Mouse (Mus musculus): Measurements from ENCODE around the gene Zbed4. TPM values are rescaled to one million over a fixed set of nuclear protein-coding genes. Genes with fewer than 3 reads are reported as not detected.
"Not testable (repeated sequence)": the region's sequence is repeated elsewhere in the genome, so short reads cannot be mapped to it uniquely, and the experiment has no call there.

Gene Zbed4
- polyA plus RNA-seq, 1 experiment: 16.8 TPM

GRCm38 (mm10) chr15:88810369-88810768 is 58.9 kb downstream of the Zbed4 start:
- TF ChIP-seq POLR2A (IDR thresholded peaks at IDR 0.05; ENCODE audit: control insufficient read depth, low read depth, low read length): no peak
- no peak for TF ChIP-seq CTCF (IDR thresholded peaks at IDR 0.05; ENCODE audit: control insufficient read depth, insufficient read depth, insufficient replicate concordance, low read depth, low read length)
- Histone ChIP-seq H3K36me3 (ENCODE audit: control insufficient read depth, insufficient read depth, low read length) (0 out of 2 replicates have a peak, but pooled peaks cover 1% of the 10 kb centered on the region), H3K4me1 (ENCODE audit: control insufficient read depth, insufficient read depth, low read length) (no peaks in the 10 kb centered on the region), H3K27ac (ENCODE audit: control insufficient read depth, insufficient read depth, low read depth, low read length) (no peak overlapping the region), H3K27me3 (ENCODE audit: control insufficient read depth, insufficient read depth, low read length) (no peaks in the 10 kb centered on the region), H3K4me3 (ENCODE audit: control insufficient read depth, low read depth, low read length) (no peak overlapping the region)

GRCm38 (mm10) chr15:88813262-88813661 is 61.8 kb downstream of the Zbed4 start:
- no peak overlapping the region for H3K27ac ChIP-seq (ENCODE audit: control insufficient read depth, insufficient read depth, low read depth, low read length)
- H3K4me3 ChIP-seq (ENCODE audit: control insufficient read depth, low read depth, low read length): no peak overlapping the region
- no peaks in the 10 kb centered on the region for H3K36me3 ChIP-seq (ENCODE audit: control insufficient read depth, insufficient read depth, low read length)
- H3K27me3 ChIP-seq (ENCODE audit: control insufficient read depth, insufficient read depth, low read length): no peaks in the 10 kb centered on the region
- H3K4me1 ChIP-seq (ENCODE audit: control insufficient read depth, insufficient read depth, low read length): no peaks in the 10 kb centered on the region
- no peak for TF ChIP-seq POLR2A (IDR thresholded peaks at IDR 0.05; ENCODE audit: control insufficient read depth, low read depth, low read length)
- TF ChIP-seq CTCF (IDR thresholded peaks at IDR 0.05; ENCODE audit: control insufficient read depth, insufficient read depth, insufficient replicate concordance, low read depth, low read length): no peak

GRCm38 (mm10) chr15:88813873-88814272 is 62.4 kb downstream of the Zbed4 start:
- H3K4me3 ChIP-seq (ENCODE audit: control insufficient read depth, low read depth, low read length); H3K27me3 ChIP-seq (ENCODE audit: control insufficient read depth, insufficient read depth, low read length); H3K36me3 ChIP-seq (ENCODE audit: control insufficient read depth, insufficient read depth, low read length); H3K4me1 ChIP-seq (ENCODE audit: control insufficient read depth, insufficient read depth, low read length); H3K27ac ChIP-seq (ENCODE audit: control insufficient read depth, insufficient read depth, low read depth, low read length): not testable (repeated sequence)

- Histone ChIP-seq H3K27ac (ENCODE audit: control insufficient read depth, insufficient read depth, low read depth, low read length) (no peak overlapping the region), H3K4me3 (ENCODE audit: control insufficient read depth, low read depth, low read length) (no peak overlapping the region), H3K36me3 (ENCODE audit: control insufficient read depth, insufficient read depth, low read length) (no peaks in the 10 kb centered on the region), H3K4me1 (ENCODE audit: control insufficient read depth, insufficient read depth, low read length) (no peaks in the 10 kb centered on the region), H3K27me3 (ENCODE audit: control insufficient read depth, insufficient read depth, low read length) (no peaks in the 10 kb centered on the region)
- TF ChIP-seq POLR2A (IDR thresholded peaks at IDR 0.05; ENCODE audit: control insufficient read depth, low read depth, low read length): no peak
- no peak for TF ChIP-seq CTCF (IDR thresholded peaks at IDR 0.05; ENCODE audit: control insufficient read depth, insufficient read depth, insufficient replicate concordance, low read depth, low read length)
Measured at GRCm38 (mm10) chr15:88814411-88815047, 63.1 kb downstream of the Zbed4 start.

GRCm38 (mm10) chr15:88815196-88815700 is 63.8 kb downstream of the Zbed4 start:
- no peaks in the 10 kb centered on the region for H3K36me3 ChIP-seq (ENCODE audit: control insufficient read depth, insufficient read depth, low read length)

GRCm38 (mm10) chr15:88819026-88819905 is 67.8 kb downstream of the Zbed4 start, which contains the start of the genes Alg12 and Creld2:
Alg12 (minus strand) TSS chr15:88819318.
Creld2 (plus strand) TSS chr15:88819646.
- Histone ChIP-seq H3K4me3 (ENCODE audit: control insufficient read depth, low read depth, low read length) (peak within 1 kb of the TSS; percentile 90), H3K27me3 (ENCODE audit: control insufficient read depth, insufficient read depth, low read length) (no peaks in the 10 kb centered on the region), H3K36me3 (ENCODE audit: control insufficient read depth, insufficient read depth, low read length) (no peaks in the 10 kb centered on the region), H3K4me1 (ENCODE audit: control insufficient read depth, insufficient read depth, low read length) (peaks cover 5% of the 10 kb centered on the region), H3K27ac (ENCODE audit: control insufficient read depth, insufficient read depth, low read depth, low read length) (peak within 1 kb of the TSS; percentile 92)
- TF ChIP-seq POLR2A (IDR thresholded peaks at IDR 0.05; ENCODE audit: control insufficient read depth, low read depth, low read length) (peak; percentile 77), CTCF (IDR thresholded peaks at IDR 0.05; ENCODE audit: control insufficient read depth, insufficient read depth, insufficient replicate concordance, low read depth, low read length) (no peak)

More at GRCm38 (mm10) chr15:88815196-88815700, 63.8 kb downstream of the Zbed4 start:
- Histone ChIP-seq H3K4me1 (ENCODE audit: control insufficient read depth, insufficient read depth, low read length) (peaks cover 4% of the 10 kb centered on the region), H3K27me3 (ENCODE audit: control insufficient read depth, insufficient read depth, low read length) (no peaks in the 10 kb centered on the region), H3K27ac (ENCODE audit: control insufficient read depth, insufficient read depth, low read depth, low read length) (no peak overlapping the region), H3K4me3 (ENCODE audit: control insufficient read depth, low read depth, low read length) (no peak overlapping the region)
- TF ChIP-seq POLR2A (IDR thresholded peaks at IDR 0.05; ENCODE audit: control insufficient read depth, low read depth, low read length): no peak
- TF ChIP-seq CTCF (IDR thresholded peaks at IDR 0.05; ENCODE audit: control insufficient read depth, insufficient read depth, insufficient replicate concordance, low read depth, low read length): no peak

DNA sequence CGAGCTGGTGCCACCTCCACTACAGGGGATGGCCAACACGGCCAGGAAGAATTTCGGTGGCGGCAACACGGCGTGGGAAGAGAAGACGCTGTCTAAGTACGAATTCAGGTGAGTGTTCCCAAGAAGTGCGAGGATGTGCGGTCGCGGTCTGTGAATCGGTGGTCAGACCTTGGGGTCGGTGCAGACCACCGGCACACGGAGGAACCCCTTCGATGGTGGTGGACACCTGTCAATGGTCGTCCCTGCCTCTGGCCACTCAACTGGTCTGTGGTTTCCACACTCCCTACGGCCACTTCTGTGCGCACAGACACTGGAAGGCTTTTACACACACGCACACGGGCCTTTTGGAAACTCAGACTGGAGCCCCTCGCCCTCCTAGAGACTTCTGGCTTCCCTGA is 68.4 kb downstream of the Zbed4 start:
- Histone ChIP-seq H3K27ac (ENCODE audit: control insufficient read depth, insufficient read depth, low read depth, low read length) (peak overlapping the region; percentile 50), H3K4me3 (ENCODE audit: control insufficient read depth, low read depth, low read length) (peak overlapping the region; percentile 90), H3K4me1 (ENCODE audit: control insufficient read depth, insufficient read depth, low read length) (peaks cover 5% of the 10 kb centered on the region), H3K36me3 (ENCODE audit: control insufficient read depth, insufficient read depth, low read length) (no peaks in the 10 kb centered on the region), H3K27me3 (ENCODE audit: control insufficient read depth, insufficient read depth, low read length) (no peaks in the 10 kb centered on the region)
- TF ChIP-seq CTCF (IDR thresholded peaks at IDR 0.05; ENCODE audit: control insufficient read depth, insufficient read depth, insufficient replicate concordance, low read depth, low read length) (no peak), POLR2A (IDR thresholded peaks at IDR 0.05; ENCODE audit: control insufficient read depth, low read depth, low read length) (no peak)

Measured in testis, adult 2 months (tissue).